Comparison of ENCODE assay signal across 26 mouse cellular contexts in genomic region chr14:62803204-62803603, GRCm38 (mm10).
"Had no signal": no experiment of that assay in that cellular context is flagged by ENCODE, and none has a peak within 500 bp of the region (broad histone marks: within the 10 kb centered on the region; RNA-seq: fewer than 3 reads in every experiment).

No protein-coding gene starts in this region.

- H3K9ac ChIP-seq: heart, embryonic 12.5 days; hindbrain, embryonic 12.5 days; hindbrain, embryonic 14.5 days; intestine, embryonic 15.5 days; limb, embryonic 12.5 days; liver, embryonic 13.5 days; liver, embryonic 15.5 days had no signal

- H3K4me1 ChIP-seq: liver, embryonic 15.5 days had no signal

- H3K4me3 ChIP-seq: gastrocnemius, adult 2 months; heart, embryonic 10.5 days; heart, embryonic 12.5 days; hindbrain, embryonic 10.5 days; hindbrain, embryonic 12.5 days; intestine, embryonic 15.5 days; layer of hippocampus, adult 2 months; left cerebral cortex, adult 2 months; limb, embryonic 10.5 days; limb, embryonic 12.5 days; liver, embryonic 13.5 days; liver, embryonic 15.5 days had no signal

- DNase-seq: gastrocnemius, adult 2 months; gastrocnemius, postnatal 10 days; gastrocnemius, postnatal 25 days; heart, adult 18-20 months; heart, postnatal 10 days; heart, postnatal 4 days; kidney, adult 8-10 months; kidney, postnatal 14 days; kidney, postnatal 36 days; liver; liver, embryonic 13.5 days had no signal

- H3K4me2 ChIP-seq: heart, embryonic 12.5 days; hindbrain, embryonic 12.5 days; hindbrain, embryonic 14.5 days; intestine, embryonic 15.5 days; limb, embryonic 12.5 days; liver, embryonic 11.5 days; liver, embryonic 13.5 days; liver, embryonic 15.5 days had no signal

- H3K27me3 ChIP-seq: heart, embryonic 12.5 days; hindbrain, embryonic 12.5 days; intestine, embryonic 15.5 days; limb, embryonic 12.5 days; liver, embryonic 13.5 days had no signal

- H3K36me3 ChIP-seq: heart, embryonic 10.5 days; heart, embryonic 12.5 days; hindbrain, embryonic 10.5 days; hindbrain, embryonic 12.5 days; intestine, embryonic 15.5 days; limb, embryonic 10.5 days; limb, embryonic 12.5 days; liver, embryonic 13.5 days; liver, embryonic 15.5 days had no signal

- ATAC-seq: hindbrain, embryonic 16.5 days; inflammation-experienced regulatory T-cells, adult 6 months; intestine, embryonic 15.5 days; intestine, postnatal 0 days had no signal

- H3K27ac ChIP-seq: gastrocnemius, adult 2 months; heart, embryonic 10.5 days; hindbrain, embryonic 10.5 days; hindbrain, embryonic 12.5 days; hindbrain, embryonic 14.5 days; intestine, embryonic 15.5 days; layer of hippocampus, adult 2 months; left cerebral cortex, adult 2 months; limb, embryonic 10.5 days; limb, embryonic 12.5 days; liver, embryonic 13.5 days; liver, embryonic 15.5 days had no signal

- H3K9me3 ChIP-seq: heart, embryonic 10.5 days; heart, embryonic 12.5 days; hindbrain, embryonic 10.5 days; hindbrain, embryonic 12.5 days; intestine, embryonic 15.5 days; limb, embryonic 10.5 days; limb, embryonic 12.5 days; liver, embryonic 13.5 days; liver, embryonic 15.5 days had no signal
